In the genomic region with DNA sequence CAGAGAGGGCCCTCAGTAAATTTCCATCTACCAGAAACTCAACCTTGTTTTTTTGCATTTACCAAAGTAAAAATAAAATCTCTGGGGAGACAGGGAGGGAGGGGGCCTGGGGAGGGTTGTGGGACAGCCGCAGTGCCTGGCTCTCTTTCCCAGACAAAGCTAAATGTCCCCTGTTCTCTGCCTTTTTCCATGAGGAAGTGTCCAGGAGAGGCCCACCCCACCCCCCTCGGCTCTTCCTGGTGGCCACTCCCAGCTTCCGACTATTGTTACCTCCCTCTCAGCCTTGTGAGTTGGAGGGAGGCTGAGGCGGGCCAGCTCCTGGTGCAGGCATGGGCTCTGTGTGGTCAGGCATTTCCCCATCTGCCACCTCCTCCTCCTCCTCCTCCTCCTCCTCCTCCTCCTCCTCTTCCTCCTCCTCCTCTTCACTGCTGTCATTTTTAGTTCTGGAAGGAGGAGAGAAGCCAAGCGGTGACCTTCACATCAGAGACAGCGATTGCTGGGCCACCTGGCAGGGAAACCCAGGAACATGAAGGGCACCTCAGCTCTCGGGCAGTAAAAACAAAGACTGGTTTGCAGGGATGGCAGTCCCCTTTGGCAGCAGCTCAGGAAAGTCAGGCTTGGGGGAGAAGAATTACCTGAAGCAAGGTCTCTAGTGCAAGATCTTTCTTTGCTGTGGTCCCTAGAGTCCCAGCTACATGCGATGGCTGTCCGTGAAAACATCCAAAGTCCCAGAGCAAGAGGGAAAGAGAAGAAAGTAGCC, we compare ENCODE assay signal across 8 mouse cellular contexts.
A peak's percentile ranks its signal among the peaks of the same experiment; 100 is the strongest.
DNase-seq lines count a peak whose midpoint lies in the region; ATAC-seq and TF ChIP-seq lines count a peak whose summit lies in the region.

No protein-coding gene starts in this region.

- TF ChIP-seq CTCF in heart, postnatal 0 days (IDR thresholded peaks at IDR 0.05; ENCODE audit: low read depth), result no peak
- TF ChIP-seq CTCF in small intestine, adult 2 months (IDR thresholded peaks at IDR 0.05; ENCODE audit: extremely low read depth, insufficient read length, insufficient replicate concordance, low read depth, low read length), result no peak
- no peak for TF ChIP-seq CTCF in thymus, adult 2 months (IDR thresholded peaks at IDR 0.05; ENCODE audit: borderline replicate concordance, control insufficient read depth, extremely low read depth, insufficient read depth, low read length, poor library complexity)

- H3K9me3 ChIP-seq in megakaryocyte, embryonic 14.5 days, result no peaks in the 10 kb centered on the region
- H3K9me3 ChIP-seq in heart, postnatal 0 days (replicated peaks; ENCODE audit: control insufficient read depth, low read length), result no peaks in the 10 kb centered on the region
- H3K9me3 ChIP-seq in forebrain, embryonic 15.5 days, result no peaks in the 10 kb centered on the region

- peak; percentile 61; the same call in 1 of the 2 replicates for TF ChIP-seq EP300 in heart, postnatal 0 days (IDR thresholded peaks at IDR 0.05; ENCODE audit: low read depth)

- ATAC-seq in megakaryocyte, adult 5-6 weeks (ENCODE audit: poor library complexity, severe bottlenecking), result no peak
- peak; percentile 7; the same call in 1 of the 2 replicates for ATAC-seq in heart, postnatal 0 days (ENCODE audit: insufficient read depth, low read depth)
- ATAC-seq in forebrain, embryonic 15.5 days (replicated peaks), result no peak

- TF ChIP-seq POLR2A in small intestine, adult 2 months (IDR thresholded peaks at IDR 0.05; ENCODE audit: low read depth, low read length), result no peak
- no peak for TF ChIP-seq POLR2A in thymus, adult 2 months (IDR thresholded peaks at IDR 0.05; ENCODE audit: control insufficient read depth, extremely low read depth, insufficient read depth, low read length, poor library complexity)

- peak overlapping the region; percentile 92 for H3K27ac ChIP-seq in heart, postnatal 0 days (ENCODE audit: low read depth)
- H3K27ac ChIP-seq in small intestine, adult 2 months (ENCODE audit: insufficient read depth, low read depth, low read length), result peak overlapping the region; percentile 74
- H3K27ac ChIP-seq in thymus, adult 2 months (ENCODE audit: control insufficient read depth, insufficient read depth, low read length), result no peak overlapping the region
- H3K27ac ChIP-seq in forebrain, embryonic 15.5 days (replicated peaks), result no peak overlapping the region

- no peaks in the 10 kb centered on the region for H3K27me3 ChIP-seq in megakaryocyte, embryonic 14.5 days (replicated peaks)
- H3K27me3 ChIP-seq in heart, postnatal 0 days (ENCODE audit: control insufficient read depth, insufficient read depth, low read length), result no peaks in the 10 kb centered on the region
- H3K27me3 ChIP-seq in small intestine, adult 2 months (ENCODE audit: control insufficient read depth, insufficient read depth, low read length), result no peaks in the 10 kb centered on the region
- no peaks in the 10 kb centered on the region for H3K27me3 ChIP-seq in thymus, adult 2 months (ENCODE audit: control insufficient read depth, insufficient read depth, low read length)
- H3K27me3 ChIP-seq in forebrain, embryonic 15.5 days, result no peaks in the 10 kb centered on the region

- peak; percentile 74 for DNase-seq in heart, postnatal 0 days (ENCODE audit: low spot score)
- peak; percentile 47 to 69 for DNase-seq in kidney, postnatal 4 days
- DNase-seq in thymus, adult 2 months, result no peak
- no peak for DNase-seq in thymus, postnatal 36 days

- peaks cover 79% of the 10 kb centered on the region for H3K36me3 ChIP-seq in megakaryocyte, embryonic 14.5 days (replicated peaks; ENCODE audit: low read length)
- H3K36me3 ChIP-seq in heart, postnatal 0 days (replicated peaks; ENCODE audit: control insufficient read depth, insufficient read depth, low read length), result no peaks in the 10 kb centered on the region
- H3K36me3 ChIP-seq in small intestine, adult 2 months (ENCODE audit: control insufficient read depth, insufficient read depth, low read length), result no peaks in the 10 kb centered on the region
- no peaks in the 10 kb centered on the region for H3K36me3 ChIP-seq in thymus, adult 2 months (ENCODE audit: control insufficient read depth, insufficient read depth, low read length)
- no peaks in the 10 kb centered on the region for H3K36me3 ChIP-seq in forebrain, embryonic 15.5 days

- peaks cover 100% of the 10 kb centered on the region for H3K4me1 ChIP-seq in megakaryocyte, embryonic 14.5 days
- H3K4me1 ChIP-seq in heart, postnatal 0 days (ENCODE audit: control insufficient read depth, insufficient read depth), result peaks cover 56% of the 10 kb centered on the region
- peaks cover 56% of the 10 kb centered on the region for H3K4me1 ChIP-seq in small intestine, adult 2 months (ENCODE audit: control insufficient read depth, insufficient read depth, insufficient read length, low read length)
- H3K4me1 ChIP-seq in thymus, adult 2 months (replicated peaks; ENCODE audit: control insufficient read depth, insufficient read depth, low read length), result peaks cover 70% of the 10 kb centered on the region
- peaks cover 7% of the 10 kb centered on the region; the same call in 1 of the 2 replicates for H3K4me1 ChIP-seq in forebrain, embryonic 15.5 days

- H3K4me2 ChIP-seq in heart, postnatal 0 days (ENCODE audit: low read depth, low read length), result no peak overlapping the region
- no peak overlapping the region for H3K4me2 ChIP-seq in forebrain, embryonic 15.5 days (replicated peaks)

- peak overlapping the region; percentile 46 for H3K4me3 ChIP-seq in megakaryocyte, embryonic 14.5 days (replicated peaks)
- no peak overlapping the region for H3K4me3 ChIP-seq in heart, postnatal 0 days (ENCODE audit: low read depth, low read length)
- H3K4me3 ChIP-seq in small intestine, adult 2 months (ENCODE audit: low read depth, low read length), result no peak overlapping the region
- H3K4me3 ChIP-seq in thymus, adult 2 months (ENCODE audit: control insufficient read depth, insufficient read depth, low read length), result no peak overlapping the region
- H3K4me3 ChIP-seq in forebrain, embryonic 15.5 days, result no peak overlapping the region

- no peak overlapping the region for H3K9ac ChIP-seq in heart, postnatal 0 days (replicated peaks; ENCODE audit: low read depth, low read length)
- no peak overlapping the region for H3K9ac ChIP-seq in forebrain, embryonic 15.5 days (replicated peaks)

- 62% methylated on average over 9 of the region's 9 CpGs for WGBS in heart, postnatal 0 days
- WGBS in small intestine, adult 2 months, result 54% methylated on average over 9 of the region's 9 CpGs
- 90% methylated on average over 9 of the region's 9 CpGs for WGBS in thymus, adult 2 months
- 89% methylated on average over 9 of the region's 9 CpGs for WGBS in forebrain, embryonic 15.5 days

Comparison
In these comparisons a context has a peak if more than half of its experiments do, and no peak if none do; other contexts are left out.
1. DNase-seq: peak in heart, postnatal 0 days (single experiment) and kidney, postnatal 4 days (2 of 2); none in thymus, adult 2 months (single experiment) and thymus, postnatal 36 days (0 of 2).
2. H3K27ac ChIP-seq: peak in heart, postnatal 0 days (single experiment) and small intestine, adult 2 months (single experiment); none in thymus, adult 2 months (single experiment) and forebrain, embryonic 15.5 days (single experiment).